Mouse (Mus musculus): ENCODE data around the gene Jmjd6.

DNA sequence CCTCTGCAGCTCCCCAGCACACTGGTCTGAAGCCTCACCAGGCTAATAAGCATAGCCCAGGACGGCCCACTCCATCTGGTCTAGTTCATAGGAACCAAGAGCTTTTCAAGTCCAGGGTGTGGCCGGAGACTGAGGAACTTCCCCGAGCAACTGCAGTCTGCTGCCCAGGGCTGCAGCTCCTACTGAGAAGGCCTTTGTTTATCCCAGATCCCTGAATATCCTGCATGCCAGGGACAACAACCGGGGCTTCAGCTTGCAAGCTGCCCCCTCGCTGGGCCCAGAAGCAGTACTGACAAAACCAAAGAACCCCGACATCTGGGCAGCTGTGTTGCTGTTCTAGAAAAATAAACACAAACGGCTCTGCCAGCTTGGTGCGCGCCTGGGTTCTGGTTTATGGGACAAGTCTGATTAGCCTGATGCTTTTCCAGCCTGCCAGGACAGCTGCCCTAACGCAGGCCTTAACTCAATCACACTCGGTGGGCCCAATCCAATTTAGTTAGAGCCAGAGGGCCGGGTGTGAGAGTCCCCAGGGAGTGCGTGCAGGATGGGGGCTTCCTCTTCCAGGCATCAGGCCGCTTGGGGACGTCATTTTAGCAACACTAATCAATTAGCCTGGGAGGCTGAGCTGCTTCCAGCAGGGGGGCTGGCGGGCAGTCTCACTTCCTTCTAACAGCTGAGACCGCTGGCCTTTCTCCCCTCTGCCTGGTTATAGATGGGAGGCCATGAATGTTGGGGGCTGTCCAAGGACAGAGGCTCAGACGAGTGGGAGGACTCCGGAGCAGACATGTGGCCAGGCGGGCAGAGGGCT lies 29.0 kb downstream of the Jmjd6 start:
- TF ChIP-seq CTCF (IDR thresholded peaks at IDR 0.05; ENCODE audit: low read depth, low read length) (no peak), TAL1 (conservative IDR thresholded peaks at IDR 0.05; ENCODE audit: low read depth, low read length) (no peak), GATA1 (IDR thresholded peaks at IDR 0.05; ENCODE audit: borderline replicate concordance, low read length) (no peak), POLR2AphosphoS5 (IDR thresholded peaks at IDR 0.05; ENCODE audit: insufficient replicate concordance, low read depth, low read length) (no peak)
